In genomic region chr3:108094976-108095760, GRCm38 (mm10) we compare ENCODE assay signal across 15 mouse cellular contexts. TPM values are rescaled to one million over a fixed set of nuclear protein-coding genes. Genes with fewer than 3 reads are reported as not detected.
"Had no signal": no experiment of that assay in that cellular context is flagged by ENCODE, and none has a peak within 500 bp of the region (broad histone marks: within the 10 kb centered on the region; RNA-seq: fewer than 3 reads in every experiment).

No protein-coding gene starts in this region.

- H3K9me3 ChIP-seq: limb, embryonic 13.5 days; midbrain, embryonic 13.5 days; neural tube, embryonic 15.5 days had no signal

- H3K27ac ChIP-seq: layer of hippocampus, adult 2 months; limb, embryonic 13.5 days; midbrain, embryonic 13.5 days; neural tube, embryonic 15.5 days had no signal

- H3K9ac ChIP-seq: limb, embryonic 13.5 days; midbrain, embryonic 13.5 days; neural tube, embryonic 15.5 days had no signal

- H3K4me3 ChIP-seq: layer of hippocampus, adult 2 months; limb, embryonic 13.5 days; midbrain, embryonic 13.5 days; myocyte; neural tube, embryonic 15.5 days had no signal

- H3K27me3 ChIP-seq: limb, embryonic 13.5 days; neural tube, embryonic 15.5 days had no signal

- DNase-seq: kidney, adult 11 months; kidney, postnatal 10 days; kidney, postnatal 4 days; lung, adult 18-20 months; right cerebral cortex, adult 18-20 months; right cerebral cortex, postnatal 25 days; thymus, adult 18-20 months; thymus, postnatal 14 days had no signal

- ATAC-seq: midbrain, embryonic 13.5 days had no signal

- H3K4me2 ChIP-seq: limb, embryonic 13.5 days; midbrain, embryonic 13.5 days; neural tube, embryonic 15.5 days had no signal

- H3K4me1 ChIP-seq: limb, embryonic 13.5 days; midbrain, embryonic 13.5 days; neural tube, embryonic 15.5 days had no signal

- H3K36me3 ChIP-seq: limb, embryonic 13.5 days; midbrain, embryonic 13.5 days; neural tube, embryonic 15.5 days had no signal

RNA-seq across cellular contexts. Expression of gene Gnat2, which starts 2.6 kb away (rescaled TPM):
- total RNA-seq: layer of hippocampus, adult 2 months; layer of hippocampus, postnatal 10 days; left cerebral cortex, postnatal 36 days had no signal
